Mouse (Mus musculus) ES-Bruce4 (cell line): ENCODE data around the gene Rabepk. TPM values are rescaled to one million over a fixed set of nuclear protein-coding genes. Genes with fewer than 3 reads are reported as not detected.
A peak's percentile ranks its signal among the peaks of the same experiment; 100 is the strongest.
"Not testable (repeated sequence)": the region's sequence is repeated elsewhere in the genome, so short reads cannot be mapped to it uniquely, and the experiment has no call there.

Source experiments
- H3K27ac ChIP-seq: 2 replicates; pipeline ENCODE4 v1.5.1; 2012; ENCODE audit warnings: low read length, inconsistent platforms; ENCODE audit not compliant: insufficient read depth
- H3K27me3 ChIP-seq: 2 replicates; pipeline ENCODE4 v1.6.1; 2012; ENCODE audit warnings: mild to moderate bottlenecking, low read length, inconsistent platforms; ENCODE audit not compliant: control insufficient read depth, poor library complexity, insufficient read depth, severe bottlenecking
- H3K36me3 ChIP-seq: 2 replicates; pipeline ENCODE4 v1.6.1; 2012; ENCODE audit warnings: inconsistent platforms, mild to moderate bottlenecking, low read length, moderate library complexity; ENCODE audit not compliant: control insufficient read depth, poor library complexity, insufficient read depth, severe bottlenecking
- H3K4me1 ChIP-seq: one replicate; pipeline ENCODE4 v1.8.1; 2011; ENCODE audit warnings: low read length; ENCODE audit not compliant: control insufficient read depth, insufficient read depth
- H3K4me3 ChIP-seq: 2 replicates; pipeline ENCODE4 v1.5.1; 2011; ENCODE audit warnings: low read depth, mild to moderate bottlenecking, low read length
- H3K9ac ChIP-seq: 2 replicates; pipeline ENCODE4 v1.6.1; 2012; ENCODE audit warnings: low read depth, mild to moderate bottlenecking, inconsistent platforms; ENCODE audit not compliant: poor library complexity, severe bottlenecking
- H3K9me3 ChIP-seq: replicated peaks from 2 replicates; pipeline ENCODE4 v1.6.1; 2012; ENCODE audit warnings: mild to moderate bottlenecking, low read length, inconsistent platforms; ENCODE audit not compliant: control insufficient read depth, poor library complexity, insufficient read depth, severe bottlenecking
- CTCF ChIP-seq: IDR thresholded peaks from one replicate; pipeline ENCODE4 v1.8.1; 2011; ENCODE audit warnings: low read depth, low read length
- EP300 ChIP-seq: IDR thresholded peaks from 2 replicates; pipeline ENCODE4 v1.6.1; 2011; ENCODE audit warnings: low read depth, low read length; ENCODE audit not compliant: insufficient read depth
- POLR2A ChIP-seq: IDR thresholded peaks from one replicate; pipeline ENCODE4 v1.8.1; 2011; ENCODE audit warnings: low read length; ENCODE audit not compliant: insufficient read depth
- polyA plus RNA-seq: library from polyadenylated mRNA; stranded (reverse); fragments of >200 nt; gene quantifications from 2 replicates; pipeline ENCODE4 v1.2.4, GENCODE M21; 2011; ENCODE audit warnings: low read depth; ENCODE audit not compliant: missing spikeins, insufficient read depth, insufficient read length

Gene Rabepk
- polyA plus RNA-seq, 1 experiment = 32.9 TPM

DNA sequence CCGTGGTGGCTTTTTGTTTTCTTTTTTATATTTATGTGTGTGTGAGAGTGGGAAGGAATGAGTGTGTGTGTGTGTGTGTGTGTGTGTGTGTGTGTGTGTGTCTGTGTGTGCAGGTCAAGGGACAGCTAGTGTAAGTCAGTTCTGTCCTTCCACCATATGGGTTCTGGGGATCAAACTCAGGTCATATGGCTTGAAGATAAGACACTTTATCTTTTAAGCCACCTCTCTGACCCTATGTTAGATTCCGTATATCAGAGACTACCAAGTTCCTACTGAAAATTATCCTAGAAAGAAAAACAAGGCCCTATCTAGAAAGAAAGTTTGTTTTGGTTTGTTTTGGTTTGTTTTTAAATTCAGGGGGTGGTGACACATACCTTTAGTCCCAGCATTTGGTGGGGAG, 37.5 kb downstream of the Rabepk start:
- no peaks in the 10 kb centered on the region for H3K4me1 ChIP-seq
- no peaks in the 10 kb centered on the region for H3K27me3 ChIP-seq
- no peak overlapping the region for H3K27ac ChIP-seq
- H3K9ac ChIP-seq = no peak overlapping the region
- H3K4me3 ChIP-seq = no peak overlapping the region
- H3K9me3 ChIP-seq = no peaks in the 10 kb centered on the region
- no peaks in the 10 kb centered on the region for H3K36me3 ChIP-seq
- no peak for TF ChIP-seq EP300
- TF ChIP-seq CTCF = no peak
- no peak for TF ChIP-seq POLR2A

GRCm38 (mm10) chr2:34761272-34761671, 38.4 kb downstream of the Rabepk start:
- not testable (repeated sequence) for H3K27ac ChIP-seq, H3K4me1 ChIP-seq, H3K4me3 ChIP-seq, H3K36me3 ChIP-seq, H3K9ac ChIP-seq, H3K27me3 ChIP-seq, H3K9me3 ChIP-seq

DNA sequence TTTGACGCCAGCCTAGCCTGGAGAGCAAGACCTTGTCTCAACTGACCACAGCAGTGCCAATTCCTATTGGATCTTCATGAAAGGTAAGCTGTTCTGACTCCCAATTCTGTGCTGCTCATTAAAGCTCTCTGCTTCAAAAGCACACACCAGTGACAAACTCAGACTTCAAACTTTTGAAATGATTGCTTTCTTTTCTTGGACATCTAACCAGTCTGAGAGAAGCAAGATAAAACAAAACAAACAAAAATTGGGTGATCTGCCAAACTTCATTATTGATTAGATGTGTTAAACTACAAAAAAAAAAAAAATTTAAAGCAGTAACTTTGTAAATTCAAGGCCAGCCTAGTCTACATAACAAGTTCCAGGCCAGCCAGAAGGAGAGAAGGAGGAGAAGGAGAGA, 42.4 kb downstream of the Rabepk start:
- Histone ChIP-seq H3K36me3 (no peaks in the 10 kb centered on the region), H3K27me3 (no peaks in the 10 kb centered on the region), H3K4me1 (no peaks in the 10 kb centered on the region), H3K4me3 (no peak overlapping the region), H3K9ac (no peak overlapping the region), H3K27ac (no peak overlapping the region), H3K9me3 (no peaks in the 10 kb centered on the region)
- TF ChIP-seq EP300 = no peak
- no peak for TF ChIP-seq POLR2A
- no peak for TF ChIP-seq CTCF

DNA sequence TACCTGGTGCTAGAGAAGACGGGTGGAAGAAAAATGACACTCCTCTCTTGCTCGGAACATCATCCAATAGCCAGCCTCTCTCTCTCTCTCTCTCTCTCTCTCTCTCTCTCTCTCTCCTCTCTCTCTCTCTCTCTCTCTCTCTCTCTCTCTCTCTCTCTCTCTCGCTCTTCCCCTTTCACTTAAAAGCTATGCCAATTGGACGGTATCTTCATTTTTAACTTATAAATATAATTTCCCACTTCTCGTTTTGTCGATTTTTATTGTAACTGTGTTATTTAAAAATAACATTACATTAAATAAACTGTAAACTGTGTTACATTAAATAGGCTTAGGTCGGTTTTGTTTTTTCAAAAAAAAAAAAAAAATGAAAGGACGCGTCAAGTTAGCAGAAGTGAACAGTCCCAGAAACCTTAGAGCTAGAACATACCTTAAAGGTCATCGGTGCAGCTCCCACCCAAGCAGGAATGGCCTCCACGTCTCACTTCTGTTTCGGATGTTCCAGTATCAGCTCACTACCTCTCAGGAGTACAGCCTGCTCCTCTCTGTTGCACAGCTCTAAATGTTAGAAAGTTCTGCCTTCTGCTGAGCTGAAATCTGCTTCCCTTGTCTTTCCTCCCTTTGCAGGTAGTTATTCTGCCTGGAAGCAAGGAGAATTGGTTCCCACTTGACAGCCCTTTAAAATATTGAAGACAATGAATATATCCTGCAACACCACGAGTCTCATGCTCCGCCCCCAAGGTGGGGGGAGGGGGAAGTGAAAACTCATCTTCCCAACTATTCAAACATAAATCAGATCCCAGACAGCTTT, 45.0 kb downstream of the Rabepk start, which contains the start of gene Gapvd1:
Gene Gapvd1 (minus strand): TSS at position 682 of the 808 bp plus-strand sequence.
- no peaks in the 10 kb centered on the region for H3K4me1 ChIP-seq
- H3K9me3 ChIP-seq = no peaks in the 10 kb centered on the region
- TF ChIP-seq CTCF (no peak), EP300 (no peak), POLR2A (no peak)
- H3K9ac ChIP-seq = peak within 1 kb of the TSS; percentile 96
- H3K27me3 ChIP-seq = no peaks in the 10 kb centered on the region
- peak within 1 kb of the TSS; percentile 96 for H3K4me3 ChIP-seq
- peak within 1 kb of the TSS; percentile 52 for H3K27ac ChIP-seq
- no peaks in the 10 kb centered on the region for H3K36me3 ChIP-seq

- H3K27ac ChIP-seq = peak overlapping the region; percentile 52
- no peaks in the 10 kb centered on the region for H3K36me3 ChIP-seq
- H3K4me3 ChIP-seq = peak overlapping the region; percentile 96
- TF ChIP-seq POLR2A = peak; percentile 23
- no peak for TF ChIP-seq EP300
- TF ChIP-seq CTCF = no peak
- no peaks in the 10 kb centered on the region for H3K9me3 ChIP-seq
- no peaks in the 10 kb centered on the region for H3K27me3 ChIP-seq
- H3K4me1 ChIP-seq = no peaks in the 10 kb centered on the region
- peak overlapping the region; percentile 96 for H3K9ac ChIP-seq
Measured at GRCm38 (mm10) chr2:34753811-34754550, 45.7 kb downstream of the Rabepk start.

DNA sequence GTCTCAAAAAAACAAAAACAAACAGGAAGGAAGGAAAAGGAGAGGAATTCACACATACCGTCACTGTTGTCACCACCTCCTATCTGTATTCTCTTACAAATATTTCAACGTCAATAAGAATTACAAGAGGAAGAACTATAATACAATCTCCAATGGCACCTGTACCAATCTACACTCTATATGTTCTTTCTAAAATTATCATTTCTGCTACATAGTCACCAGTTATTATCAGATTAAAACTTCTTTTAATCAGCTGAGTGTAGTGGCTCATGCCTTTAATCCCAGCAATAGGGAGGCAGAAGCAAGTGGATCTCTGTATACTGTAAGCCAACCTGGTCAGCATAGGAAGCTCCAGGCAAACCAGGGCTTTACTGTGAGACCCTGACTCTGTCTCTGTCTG, 49.5 kb downstream of the Rabepk start:
- Histone ChIP-seq H3K9ac (no peak overlapping the region), H3K27me3 (no peaks in the 10 kb centered on the region), H3K9me3 (no peaks in the 10 kb centered on the region), H3K36me3 (no peaks in the 10 kb centered on the region), H3K27ac (no peak overlapping the region), H3K4me1 (no peaks in the 10 kb centered on the region), H3K4me3 (no peak overlapping the region)
- TF ChIP-seq POLR2A (no peak), EP300 (no peak), CTCF (no peak)
